Mouse (Mus musculus) midbrain, postnatal 0 days (tissue): Measurements from ENCODE around the gene Zkscan4. TPM values are rescaled to one million over a fixed set of nuclear protein-coding genes. Genes with fewer than 3 reads are reported as not detected.

Experiments
- ATAC-seq: fragments of 200-750 bp; cut with Nextera tagmentation; 2 replicates; pipeline ENCODE4 v1.8.0; 2017; ENCODE audit warnings: moderate number of reproducible peaks, mild to moderate bottlenecking, moderate TSS enrichment, moderate library complexity; ENCODE audit not compliant: low FRiP score
- DNase-seq: peaks from one replicate; pipeline ENCODE4 v3.0.0-alpha.2; 2015; ENCODE audit warnings: low spot score
- H3K27ac ChIP-seq: fragments of 300-500 bp; sonication (generic); 2 replicates; pipeline ENCODE4 v1.5.1; 2014; ENCODE audit warnings: low read depth, mild to moderate bottlenecking, low read length, mixed read lengths
- H3K27me3 ChIP-seq: fragments of 300-500 bp; sonication (generic); 2 replicates; pipeline ENCODE4 v1.6.1; 2014; ENCODE audit warnings: low read length, control low read depth, mixed read lengths; ENCODE audit not compliant: insufficient read depth
- H3K36me3 ChIP-seq: fragments of 300-500 bp; sonication (generic); 2 replicates; pipeline ENCODE4 v1.6.1; 2014; ENCODE audit warnings: low read length, control low read depth, mixed read lengths; ENCODE audit not compliant: insufficient read depth
- H3K4me1 ChIP-seq: fragments of 300-500 bp; sonication (generic); 2 replicates; pipeline ENCODE4 v1.6.1; 2014; ENCODE audit warnings: mild to moderate bottlenecking, control low read depth, antibody characterized with exemption, low read length, mixed read lengths; ENCODE audit not compliant: insufficient read depth
- H3K4me2 ChIP-seq: fragments of 300-500 bp; sonication (generic); 2 replicates; pipeline ENCODE4 v1.6.1; 2014; ENCODE audit warnings: low read depth, mild to moderate bottlenecking, low read length, mixed read lengths; ENCODE audit not compliant: poor library complexity, severe bottlenecking
- H3K4me3 ChIP-seq: fragments of 300-500 bp; sonication (generic); 2 replicates; pipeline ENCODE4 v1.5.1; 2014; ENCODE audit warnings: low read depth, mild to moderate bottlenecking, low read length, moderate library complexity
- H3K9ac ChIP-seq: fragments of 300-500 bp; sonication (generic); replicated peaks from 2 replicates; pipeline ENCODE4 v1.6.1; 2014; ENCODE audit warnings: mild to moderate bottlenecking, low read length, moderate library complexity, mixed read lengths; ENCODE audit not compliant: poor library complexity, severe bottlenecking
- H3K9me3 ChIP-seq: fragments of 300-500 bp; sonication (generic); 2 replicates; pipeline ENCODE4 v1.6.1; 2016; ENCODE audit warnings: low read length, control low read depth
- CTCF ChIP-seq: IDR thresholded peaks from 2 replicates; pipeline ENCODE4 v1.5.1; 2016; ENCODE audit warnings: antibody characterized with exemption, mild to moderate bottlenecking
- WGBS: fragments of 180-500 bp; shearing (Covaris S2); extraction: QIAGEN DNeasy Blood & Tissue Kit; methylation state at CpG from one replicate; pipeline ENCODE4 v1.1.7; 2014; 5-methylcytosine and 5-hydroxymethylcytosine counted together
- polyA plus RNA-seq: library from polyadenylated mRNA; unstranded; fragments of >200 nt; fragmentation: Nextera tagmentation; extraction: Ambion mirVana; gene quantifications from 2 replicates; pipeline ENCODE4 v1.2.1, GENCODE M21; 2015
- total RNA-seq: library from RNA; depleted of rRNA; stranded (reverse); fragments of >200 nt; gene quantifications from 2 replicates; pipeline ENCODE4 v1.2.3, GENCODE M21; 2014

Gene Zkscan4
- total and polyA plus RNA-seq, 2 experiments from 2014 or later: 6.7 to 7.8 TPM

- no peak for TF ChIP-seq CTCF
- H3K4me1 ChIP-seq: no peaks in the 10 kb centered on the region
- ATAC-seq: no peak
- H3K4me3 ChIP-seq: no peak overlapping the region
- DNase-seq: no peak
- H3K4me2 ChIP-seq: no peak overlapping the region
- WGBS: 89% methylated on average over 10 of the region's 10 CpGs
- no peaks in the 10 kb centered on the region for H3K27me3 ChIP-seq
- H3K36me3 ChIP-seq: no peaks in the 10 kb centered on the region
- H3K27ac ChIP-seq: no peak overlapping the region
- no peaks in the 10 kb centered on the region for H3K9me3 ChIP-seq
- no peak overlapping the region for H3K9ac ChIP-seq
These were observed 11.4 kb upstream of the Zkscan4 start for GRCm38 (mm10) chr13:21467336-21467735.

- WGBS: under 1% methylated on average over 49 of the region's 54 CpGs
- H3K4me2 ChIP-seq: peak within 1 kb of the TSS; percentile 86
- ATAC-seq: peak; percentile 98
- no peaks in the 10 kb centered on the region for H3K27me3 ChIP-seq
- peak within 1 kb of the TSS; percentile 52 for H3K27ac ChIP-seq
- no peaks in the 10 kb centered on the region for H3K4me1 ChIP-seq
- TF ChIP-seq CTCF: no peak
- H3K9ac ChIP-seq: peak within 1 kb of the TSS; percentile 61
- DNase-seq: peak; percentile 91
- no peaks in the 10 kb centered on the region for H3K36me3 ChIP-seq
- H3K9me3 ChIP-seq: no peaks in the 10 kb centered on the region
- peak within 1 kb of the TSS; percentile 49 for H3K4me3 ChIP-seq
These were observed 10.4 kb upstream of the Zkscan4 start, which contains the start of gene Nkapl for GRCm38 (mm10) chr13:21468061-21469019. TSS of gene Nkapl (minus strand) at chr13:21468509.

DNA sequence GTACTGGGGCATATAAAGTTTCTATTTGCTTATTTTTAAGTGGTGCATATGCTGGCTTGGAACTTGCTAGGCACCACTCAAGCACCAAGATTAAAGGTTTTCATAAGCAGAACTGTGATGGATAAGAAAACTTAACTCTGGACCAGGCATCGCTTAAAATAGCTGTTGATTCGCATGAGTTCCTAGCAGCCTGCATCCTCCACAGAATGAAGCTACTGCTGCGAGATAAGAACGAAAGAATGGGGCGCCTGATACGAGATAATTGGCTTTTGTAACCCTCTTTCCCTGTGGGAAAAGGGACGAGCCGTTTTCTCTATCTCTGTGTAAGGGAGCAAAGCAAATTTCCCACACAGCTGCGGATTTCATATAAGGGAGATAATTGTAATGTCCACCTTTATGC, 9.6 kb upstream of the Zkscan4 start:
- WGBS: 10% methylated on average over 9 of the region's 9 CpGs
- peak overlapping the region; percentile 49; the same call in 1 of the 2 replicates for H3K4me3 ChIP-seq
- H3K9me3 ChIP-seq: no peaks in the 10 kb centered on the region
- no peaks in the 10 kb centered on the region for H3K27me3 ChIP-seq
- no peak for DNase-seq
- H3K27ac ChIP-seq: no peak overlapping the region
- H3K4me1 ChIP-seq: no peaks in the 10 kb centered on the region
- H3K4me2 ChIP-seq: peak overlapping the region; percentile 86
- TF ChIP-seq CTCF: no peak
- ATAC-seq: no peak
- H3K9ac ChIP-seq: no peak overlapping the region
- H3K36me3 ChIP-seq: no peaks in the 10 kb centered on the region

DNA sequence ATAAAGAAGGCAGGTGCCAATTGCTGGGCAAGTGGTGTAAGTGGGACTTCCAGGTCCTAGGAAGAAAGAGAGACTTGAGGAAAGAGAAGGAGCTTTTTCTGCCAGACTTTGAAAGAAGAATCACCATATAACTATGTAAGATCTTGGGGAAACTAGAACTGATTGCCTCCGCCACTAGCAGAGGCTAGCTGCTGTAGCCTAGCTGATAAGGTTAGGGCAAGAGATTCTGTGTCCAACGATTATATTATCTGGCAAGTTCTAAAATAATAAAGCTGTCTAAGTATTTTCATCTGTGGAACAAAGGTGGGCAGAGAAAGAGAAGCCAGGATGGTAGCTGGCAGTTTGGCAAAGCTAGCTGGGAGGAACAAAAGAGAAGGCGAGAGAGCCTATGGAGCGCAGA, 6.3 kb upstream of the Zkscan4 start:
- Histone ChIP-seq H3K27ac (no peak overlapping the region), H3K9me3 (no peaks in the 10 kb centered on the region), H3K4me1 (no peaks in the 10 kb centered on the region), H3K36me3 (no peaks in the 10 kb centered on the region), H3K4me3 (no peak overlapping the region), H3K27me3 (no peaks in the 10 kb centered on the region), H3K9ac (no peak overlapping the region), H3K4me2 (no peak overlapping the region)
- no peak for TF ChIP-seq CTCF
- ATAC-seq (no peak), DNase-seq (no peak)
- 24% methylated on average over 4 of the region's 4 CpGs for WGBS

GRCm38 (mm10) chr13:21486881-21487280, 8.2 kb downstream of the Zkscan4 start:
- DNase-seq: no peak
- H3K9ac ChIP-seq: no peak overlapping the region
- no peak for ATAC-seq
- no peaks in the 10 kb centered on the region for H3K9me3 ChIP-seq
- no peaks in the 10 kb centered on the region for H3K27me3 ChIP-seq
- H3K4me2 ChIP-seq: no peak overlapping the region
- TF ChIP-seq CTCF: no peak
- no peak overlapping the region for H3K4me3 ChIP-seq
- 0 out of 2 replicates have a peak, but pooled peaks cover 3% of the 10 kb centered on the region for H3K4me1 ChIP-seq
- WGBS: 89% methylated on average over 1 of the region's 1 CpGs
- no peak overlapping the region for H3K27ac ChIP-seq
- peaks cover 15% of the 10 kb centered on the region for H3K36me3 ChIP-seq

DNA sequence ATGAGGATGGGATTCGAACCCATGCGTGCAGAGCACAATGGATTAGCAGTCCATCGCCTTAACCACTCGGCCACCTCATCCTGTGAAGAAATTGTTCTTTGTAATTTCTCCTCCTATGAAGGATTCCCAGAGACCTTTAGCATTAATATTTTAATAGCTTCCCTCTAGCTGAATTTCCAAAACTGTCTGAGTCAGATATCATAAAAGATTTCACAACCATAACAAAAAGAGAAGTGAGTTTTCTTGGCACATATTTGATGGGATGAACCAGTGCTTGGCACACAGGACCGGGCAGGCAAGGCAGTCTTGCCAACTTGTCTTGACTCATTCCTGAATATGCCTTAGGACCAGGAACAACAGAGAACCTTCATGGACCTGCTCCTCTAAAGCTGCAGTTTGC, 14.1 kb downstream of the Zkscan4 start:
- Histone ChIP-seq H3K4me3 (no peak overlapping the region), H3K9me3 (no peaks in the 10 kb centered on the region), H3K4me1 (no peaks in the 10 kb centered on the region), H3K4me2 (no peak overlapping the region), H3K27me3 (no peaks in the 10 kb centered on the region), H3K27ac (no peak overlapping the region), H3K36me3 (no peaks in the 10 kb centered on the region), H3K9ac (no peak overlapping the region)
- no peak for DNase-seq
- 92% methylated on average over 5 of the region's 5 CpGs for WGBS
- no peak for ATAC-seq
- TF ChIP-seq CTCF: no peak
